Mouse (Mus musculus): ENCODE measurements at regions not wholly inside any gene's neighbourhood (a gene's known extent, or its start where the extent isn't known, plus 50 kb on each side); places are given as distances from the start of the nearest gene placed in this dataset.

GRCm38 (mm10) chr10:96325297-96325696, 188.9 kb downstream of the Gm5426 start:
- DNase-seq (ENCODE audit: low read depth, low spot score), result no peak
- H3K27me3 ChIP-seq (ENCODE audit: control insufficient read depth, insufficient read depth, low read length, poor library complexity, severe bottlenecking), result no peaks in the 10 kb centered on the region
- no peaks in the 10 kb centered on the region for H3K36me3 ChIP-seq (ENCODE audit: control insufficient read depth, insufficient read depth, low read length, poor library complexity, severe bottlenecking)

GRCm38 (mm10) chr10:96330639-96331487, 194.5 kb downstream of the Gm5426 start:
- peak; percentile 72 for DNase-seq (ENCODE audit: low read depth, low spot score)
- no peaks in the 10 kb centered on the region for H3K27me3 ChIP-seq (ENCODE audit: control insufficient read depth, insufficient read depth, low read length, poor library complexity, severe bottlenecking)
- no peaks in the 10 kb centered on the region for H3K36me3 ChIP-seq (ENCODE audit: control insufficient read depth, insufficient read depth, low read length, poor library complexity, severe bottlenecking)

- no peaks in the 10 kb centered on the region for H3K27me3 ChIP-seq (ENCODE audit: control insufficient read depth, insufficient read depth, low read length, poor library complexity, severe bottlenecking)
- peak; percentile 82 for DNase-seq (ENCODE audit: low read depth, low spot score)
- H3K36me3 ChIP-seq (ENCODE audit: control insufficient read depth, insufficient read depth, low read length, poor library complexity, severe bottlenecking), result no peaks in the 10 kb centered on the region
These were observed 196.4 kb downstream of the Gm5426 start for GRCm38 (mm10) chr10:96332731-96333201.

GRCm38 (mm10) chr10:96333224-96333623, 196.8 kb downstream of the Gm5426 start:
- peak; percentile 89 for DNase-seq (ENCODE audit: low read depth, low spot score)
- Histone ChIP-seq H3K36me3 (ENCODE audit: control insufficient read depth, insufficient read depth, low read length, poor library complexity, severe bottlenecking) (no peaks in the 10 kb centered on the region), H3K27me3 (ENCODE audit: control insufficient read depth, insufficient read depth, low read length, poor library complexity, severe bottlenecking) (no peaks in the 10 kb centered on the region)

- no peak for DNase-seq (ENCODE audit: low read depth, low spot score)
These were observed 199.9 kb downstream of the Gm5426 start for GRCm38 (mm10) chr10:96336271-96336670.

GRCm38 (mm10) chr10:96337088-96337666, 200.8 kb downstream of the Gm5426 start:
- no peaks in the 10 kb centered on the region for H3K36me3 ChIP-seq (ENCODE audit: control insufficient read depth, insufficient read depth, low read length, poor library complexity, severe bottlenecking)

More at GRCm38 (mm10) chr10:96336271-96336670, 199.9 kb downstream of the Gm5426 start:
- no peaks in the 10 kb centered on the region for H3K27me3 ChIP-seq (ENCODE audit: control insufficient read depth, insufficient read depth, low read length, poor library complexity, severe bottlenecking)
- no peaks in the 10 kb centered on the region for H3K36me3 ChIP-seq (ENCODE audit: control insufficient read depth, insufficient read depth, low read length, poor library complexity, severe bottlenecking)

GRCm38 (mm10) chr10:96337797-96338608, 201.6 kb downstream of the Gm5426 start:
- peak; percentile 33 for DNase-seq (ENCODE audit: low read depth, low spot score)
- H3K27me3 ChIP-seq (ENCODE audit: control insufficient read depth, insufficient read depth, low read length, poor library complexity, severe bottlenecking), result no peaks in the 10 kb centered on the region
- H3K36me3 ChIP-seq (ENCODE audit: control insufficient read depth, insufficient read depth, low read length, poor library complexity, severe bottlenecking), result no peaks in the 10 kb centered on the region

More at GRCm38 (mm10) chr10:96337088-96337666, 200.8 kb downstream of the Gm5426 start:
- no peak for DNase-seq (ENCODE audit: low read depth, low spot score)
- H3K27me3 ChIP-seq (ENCODE audit: control insufficient read depth, insufficient read depth, low read length, poor library complexity, severe bottlenecking), result no peaks in the 10 kb centered on the region

GRCm38 (mm10) chr10:96338609-96338978, 202.2 kb downstream of the Gm5426 start:
- Histone ChIP-seq H3K36me3 (ENCODE audit: control insufficient read depth, insufficient read depth, low read length, poor library complexity, severe bottlenecking) (no peaks in the 10 kb centered on the region), H3K27me3 (ENCODE audit: control insufficient read depth, insufficient read depth, low read length, poor library complexity, severe bottlenecking) (no peaks in the 10 kb centered on the region)
- no peak for DNase-seq (ENCODE audit: low read depth, low spot score)

GRCm38 (mm10) chr10:96342476-96342875, 206.1 kb downstream of the Gm5426 start:
- Histone ChIP-seq H3K36me3 (ENCODE audit: control insufficient read depth, insufficient read depth, low read length, poor library complexity, severe bottlenecking) (no peaks in the 10 kb centered on the region), H3K27me3 (ENCODE audit: control insufficient read depth, insufficient read depth, low read length, poor library complexity, severe bottlenecking) (no peaks in the 10 kb centered on the region)
- DNase-seq (ENCODE audit: low read depth, low spot score), result peak; percentile 21

- DNase-seq (ENCODE audit: low read depth, low spot score), result no peak
- H3K36me3 ChIP-seq (ENCODE audit: control insufficient read depth, insufficient read depth, low read length, poor library complexity, severe bottlenecking), result no peaks in the 10 kb centered on the region
- no peaks in the 10 kb centered on the region for H3K27me3 ChIP-seq (ENCODE audit: control insufficient read depth, insufficient read depth, low read length, poor library complexity, severe bottlenecking)
These were observed 207.3 kb downstream of the Gm5426 start for GRCm38 (mm10) chr10:96343666-96344065.

- Histone ChIP-seq H3K36me3 (ENCODE audit: control insufficient read depth, insufficient read depth, low read length, poor library complexity, severe bottlenecking) (no peaks in the 10 kb centered on the region), H3K27me3 (ENCODE audit: control insufficient read depth, insufficient read depth, low read length, poor library complexity, severe bottlenecking) (peaks cover 2% of the 10 kb centered on the region; the same call in 1 of the 2 replicates)
- DNase-seq (ENCODE audit: low read depth, low spot score), result no peak
These were observed 214.3 kb downstream of the Gm5426 start for GRCm38 (mm10) chr10:96350692-96351091.

GRCm38 (mm10) chr10:96351320-96351719, 214.9 kb downstream of the Gm5426 start:
- DNase-seq (ENCODE audit: low read depth, low spot score), result no peak
- Histone ChIP-seq H3K27me3 (ENCODE audit: control insufficient read depth, insufficient read depth, low read length, poor library complexity, severe bottlenecking) (peaks cover 2% of the 10 kb centered on the region; the same call in 1 of the 2 replicates), H3K36me3 (ENCODE audit: control insufficient read depth, insufficient read depth, low read length, poor library complexity, severe bottlenecking) (no peaks in the 10 kb centered on the region)

- no peak for DNase-seq (ENCODE audit: low read depth, low spot score)
- no peaks in the 10 kb centered on the region for H3K36me3 ChIP-seq (ENCODE audit: control insufficient read depth, insufficient read depth, low read length, poor library complexity, severe bottlenecking)
- H3K27me3 ChIP-seq (ENCODE audit: control insufficient read depth, insufficient read depth, low read length, poor library complexity, severe bottlenecking), result peaks cover 2% of the 10 kb centered on the region; the same call in 1 of the 2 replicates
These were observed 220.7 kb downstream of the Gm5426 start for GRCm38 (mm10) chr10:96356980-96357624.

- Histone ChIP-seq H3K36me3 (ENCODE audit: control insufficient read depth, insufficient read depth, low read length, poor library complexity, severe bottlenecking) (no peaks in the 10 kb centered on the region), H3K27me3 (ENCODE audit: control insufficient read depth, insufficient read depth, low read length, poor library complexity, severe bottlenecking) (peaks cover 2% of the 10 kb centered on the region; the same call in 1 of the 2 replicates)
- no peak for DNase-seq (ENCODE audit: low read depth, low spot score)
These were observed 221.2 kb downstream of the Gm5426 start for GRCm38 (mm10) chr10:96357632-96358031.

Measured in splenic B cell, adult 2 months (primary cell).